Mouse (Mus musculus) myocyte (in vitro differentiated cells): ENCODE results near the gene Ern1. TPM values are rescaled to one million over a fixed set of nuclear protein-coding genes. Genes with fewer than 3 reads are reported as not detected.
A peak's percentile ranks its signal among the peaks of the same experiment; 100 is the strongest.

Experiments
- H3K27me3 ChIP-seq: one replicate; pipeline ENCODE4 v1.6.1; 2011; ENCODE audit not compliant: control insufficient read depth, insufficient read depth, insufficient read length
- H3K36me3 ChIP-seq: one replicate; pipeline ENCODE4 v1.6.1; 2011; ENCODE audit not compliant: control insufficient read depth, insufficient read depth
- H3K4me2 ChIP-seq: one replicate; pipeline ENCODE4 v1.6.1; 2011; ENCODE audit warnings: low read depth, control low read depth
- H3K4me3 ChIP-seq: one replicate; pipeline ENCODE4 v1.5.1; 2011; ENCODE audit warnings: mild to moderate bottlenecking, control low read depth, moderate library complexity
- H3K79me2 ChIP-seq: one replicate; pipeline ENCODE4 v1.6.1; 2011; ENCODE audit not compliant: control insufficient read depth, insufficient read depth
- H3ac ChIP-seq: one replicate; pipeline ENCODE4 v1.6.1; 2011; ENCODE audit not compliant: control insufficient read depth, insufficient read length
- CEBPB ChIP-seq: IDR thresholded peaks from 2 replicates; pipeline ENCODE4 v1.6.1; 2011; ENCODE audit warnings: mild to moderate bottlenecking, moderate library complexity; ENCODE audit not compliant: poor library complexity, insufficient read depth, severe bottlenecking
- E2F4 ChIP-seq: IDR thresholded peaks from one replicate; pipeline ENCODE4 v1.6.1; 2011; ENCODE audit warnings: mild to moderate bottlenecking, control low read depth, moderate library complexity; ENCODE audit not compliant: insufficient read depth
- MAX ChIP-seq: IDR thresholded peaks from one replicate; pipeline ENCODE4 v1.6.1; 2011; ENCODE audit warnings: low read depth, mild to moderate bottlenecking, control low read depth
- MYOD1 ChIP-seq, 3 experiments: IDR thresholded peaks; one replicate each; pipeline ENCODE4 v1.6.1; 2011; ENCODE audit warnings: control low read depth in 2 of 3, low read depth in 2 of 3, mild to moderate bottlenecking in 2 of 3, moderate library complexity in 1 of 3; ENCODE audit not compliant: insufficient read length in 2 of 3, control insufficient read depth in 1 of 3
- MYOG ChIP-seq, 3 experiments: IDR thresholded peaks; one replicate each; pipeline ENCODE4 v1.6.1; 2011; ENCODE audit warnings: control low read depth in 2 of 3, low read depth in 2 of 3, mild to moderate bottlenecking in 2 of 3; ENCODE audit not compliant: insufficient read length in 2 of 3, control insufficient read depth in 1 of 3, insufficient read depth in 1 of 3
- POLR2A ChIP-seq: IDR thresholded peaks from one replicate; pipeline ENCODE4 v1.6.1; 2011; ENCODE audit warnings: low read depth, mild to moderate bottlenecking, control low read depth, moderate library complexity; ENCODE audit not compliant: insufficient read length
- POLR2AphosphoS2 ChIP-seq: IDR thresholded peaks from one replicate; pipeline ENCODE4 v1.6.1; 2011; ENCODE audit warnings: low read depth, control low read depth; ENCODE audit not compliant: insufficient read length
- REST ChIP-seq: IDR thresholded peaks from one replicate; pipeline ENCODE4 v1.6.1; 2011; ENCODE audit warnings: mild to moderate bottlenecking, control low read depth, moderate library complexity; ENCODE audit not compliant: insufficient read depth, insufficient read length
- SRF ChIP-seq: IDR thresholded peaks from one replicate; pipeline ENCODE4 v1.6.1; 2011; ENCODE audit warnings: low read depth; ENCODE audit not compliant: control insufficient read depth, insufficient read length
- TCF12 ChIP-seq: IDR thresholded peaks from one replicate; pipeline ENCODE4 v1.6.1; 2011; ENCODE audit warnings: mild to moderate bottlenecking, control low read depth; ENCODE audit not compliant: poor library complexity, insufficient read depth, severe bottlenecking
- TCF3 ChIP-seq: IDR thresholded peaks from one replicate; pipeline ENCODE4 v1.6.1; 2011; ENCODE audit warnings: low read depth, control low read depth; ENCODE audit not compliant: insufficient read length
- USF1 ChIP-seq: IDR thresholded peaks from one replicate; pipeline ENCODE4 v1.6.1; 2011; ENCODE audit warnings: low read depth, mild to moderate bottlenecking, control low read depth, moderate library complexity
- polyA plus RNA-seq: library from polyadenylated mRNA; unstranded; fragments of >200 nt; fragmentation: generic; extraction: Trizol; gene quantifications from one replicate; pipeline ENCODE4 v1.2.1, GENCODE M21; 2012; ENCODE audit warnings: missing spikeins

Gene Ern1
- polyA plus RNA-seq, 1 experiment, result 20.4 TPM

DNA sequence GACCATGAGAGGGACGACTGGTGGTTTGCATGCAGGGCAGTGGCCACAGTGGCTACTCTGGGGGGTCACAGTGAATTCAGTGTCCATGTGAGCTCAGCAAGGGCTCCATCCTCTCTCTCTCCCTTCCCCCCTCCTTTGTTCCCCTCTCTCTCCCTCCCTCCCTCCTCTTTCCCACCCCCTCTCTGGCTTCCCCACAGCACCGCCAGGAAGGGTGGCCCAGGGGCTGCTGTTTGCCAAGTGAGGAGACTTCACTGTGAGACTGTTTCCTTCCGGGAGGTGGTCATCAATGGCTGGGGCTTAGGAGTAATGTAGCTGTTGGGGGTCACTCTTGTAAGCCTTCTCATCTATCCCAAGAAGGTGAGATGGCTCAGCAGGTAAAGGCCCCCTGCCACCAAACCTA is 32.8 kb upstream of the Ern1 start:
- TF ChIP-seq TCF12 (no peak), SRF (no peak), USF1 (no peak)
- Histone ChIP-seq H3K4me3 (no peak overlapping the region), H3ac (no peak overlapping the region), H3K4me2 (no peak overlapping the region), H3K79me2 (no peaks in the 10 kb centered on the region), H3K27me3 (no peaks in the 10 kb centered on the region), H3K36me3 (no peaks in the 10 kb centered on the region)

- Histone ChIP-seq H3K79me2 (no peaks in the 10 kb centered on the region), H3K36me3 (no peaks in the 10 kb centered on the region), H3K4me2 (no peak overlapping the region), H3K27me3 (no peaks in the 10 kb centered on the region), H3ac (no peak overlapping the region), H3K4me3 (no peak overlapping the region)
- TF ChIP-seq USF1 (no peak), POLR2AphosphoS2 (no peak), CEBPB (no peak), REST (no peak), E2F4 (no peak), POLR2A (no peak), MYOG (IDR thresholded peaks at IDR 0.05; ENCODE audit: control insufficient read depth in 1 of 3, insufficient read depth in 1 of 3, insufficient read length in 2 of 3, low read depth in 2 of 3) (no peak)
These were observed 31.9 kb upstream of the Ern1 start for GRCm38 (mm10) chr11:106519519-106519918.

- no peaks in the 10 kb centered on the region for H3K27me3 ChIP-seq
- no peaks in the 10 kb centered on the region for H3K36me3 ChIP-seq
- TF ChIP-seq CEBPB, result no peak
- TF ChIP-seq MYOD1 (IDR thresholded peaks at IDR 0.05; ENCODE audit: control insufficient read depth in 1 of 3, insufficient read length in 2 of 3, low read depth in 2 of 3), result no peak
- no peak overlapping the region for H3ac ChIP-seq
- H3K79me2 ChIP-seq, result no peaks in the 10 kb centered on the region
- no peak overlapping the region for H3K4me2 ChIP-seq
- H3K4me3 ChIP-seq, result no peak overlapping the region
These were observed 30.7 kb upstream of the Ern1 start for GRCm38 (mm10) chr11:106518391-106518790.

GRCm38 (mm10) chr11:106515079-106515745 is 27.6 kb upstream of the Ern1 start:
- no peak for TF ChIP-seq MAX
- peak in 1 of 3 experiments; percentile 8 for TF ChIP-seq MYOG (IDR thresholded peaks at IDR 0.05; ENCODE audit: control insufficient read depth in 1 of 3, insufficient read depth in 1 of 3, insufficient read length in 2 of 3, low read depth in 2 of 3)
- no peak for TF ChIP-seq USF1
- no peak for TF ChIP-seq SRF
- no peak for TF ChIP-seq TCF12
- H3ac ChIP-seq, result no peak overlapping the region
- H3K4me2 ChIP-seq, result no peak overlapping the region
- no peaks in the 10 kb centered on the region for H3K79me2 ChIP-seq
- no peak overlapping the region for H3K4me3 ChIP-seq
- H3K36me3 ChIP-seq, result no peaks in the 10 kb centered on the region
- no peaks in the 10 kb centered on the region for H3K27me3 ChIP-seq

DNA sequence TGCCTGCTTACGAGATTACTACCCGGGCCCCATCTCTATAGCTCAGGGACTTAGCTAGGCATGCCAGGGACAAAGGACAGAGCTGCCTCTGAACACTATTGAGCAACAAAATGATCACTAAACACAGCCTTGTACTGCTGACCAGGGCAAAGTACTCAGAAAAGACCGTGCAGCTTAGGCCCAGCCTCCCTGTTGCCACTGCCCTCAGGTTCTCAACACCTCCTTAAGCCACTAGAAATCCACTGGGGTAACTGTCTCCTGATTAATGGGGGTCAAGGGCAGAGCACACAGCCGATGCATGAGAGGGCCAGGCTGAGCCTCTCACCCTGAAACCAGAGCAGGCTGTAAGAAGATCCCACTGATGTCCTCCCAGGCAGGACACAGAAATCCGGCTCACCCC is 26.8 kb upstream of the Ern1 start:
- TF ChIP-seq MAX, result no peak
- no peak for TF ChIP-seq MYOD1 (IDR thresholded peaks at IDR 0.05; ENCODE audit: control insufficient read depth in 1 of 3, insufficient read length in 2 of 3, low read depth in 2 of 3)
- no peak for TF ChIP-seq SRF
- no peak for TF ChIP-seq CEBPB
- no peak for TF ChIP-seq POLR2A
- no peak for TF ChIP-seq REST
- TF ChIP-seq POLR2AphosphoS2, result no peak
- no peak for TF ChIP-seq E2F4
- no peak for TF ChIP-seq TCF3
- no peak for TF ChIP-seq MYOG (IDR thresholded peaks at IDR 0.05; ENCODE audit: control insufficient read depth in 1 of 3, insufficient read depth in 1 of 3, insufficient read length in 2 of 3, low read depth in 2 of 3)
- no peak for TF ChIP-seq TCF12
- TF ChIP-seq USF1, result no peak
- Histone ChIP-seq H3K4me2 (no peak overlapping the region), H3K79me2 (no peaks in the 10 kb centered on the region), H3K4me3 (no peak overlapping the region), H3ac (no peak overlapping the region), H3K27me3 (no peaks in the 10 kb centered on the region), H3K36me3 (peaks cover under 1% of the 10 kb centered on the region)
